Mouse (Mus musculus): Measurements from ENCODE around the gene Fgfr2. TPM values are rescaled to one million over a fixed set of nuclear protein-coding genes. Genes with fewer than 3 reads are reported as not detected.

The Fgfr2 gene
- polyA plus RNA-seq, 1 experiment from 2014 or later = 99.3 TPM

GRCm38 (mm10) chr7:130709372-130710274 lies 2413.5 kb downstream of the Fgfr2 start:
- no peak for DNase-seq (ENCODE audit: low spot score)
- no peaks in the 10 kb centered on the region; the same call in 1 of the 2 replicates for H3K36me3 ChIP-seq
- H3K27ac ChIP-seq (replicated peaks) = peak overlapping the region; percentile 52
- WGBS = 72% methylated on average over 9 of the region's 9 CpGs
- no peaks in the 10 kb centered on the region for H3K9me3 ChIP-seq (replicated peaks)
- H3K4me1 ChIP-seq = peaks cover 42% of the 10 kb centered on the region
- no peak overlapping the region for H3K4me3 ChIP-seq
- H3K27me3 ChIP-seq (ENCODE audit: low read depth, poor library complexity, severe bottlenecking) = no peaks in the 10 kb centered on the region

- Histone ChIP-seq H3K36me3 (no peaks in the 10 kb centered on the region; the same call in 1 of the 2 replicates), H3K4me1 (peaks cover 42% of the 10 kb centered on the region), H3K27me3 (ENCODE audit: low read depth, poor library complexity, severe bottlenecking) (no peaks in the 10 kb centered on the region), H3K27ac (replicated peaks) (peak overlapping the region; percentile 52), H3K4me3 (no peak overlapping the region), H3K9me3 (replicated peaks) (no peaks in the 10 kb centered on the region)
- 74% methylated on average over 9 of the region's 9 CpGs for WGBS
- DNase-seq (ENCODE audit: low spot score) = no peak
Observed at GRCm38 (mm10) chr7:130708940-130709339, 2414.2 kb downstream of the Fgfr2 start.

GRCm38 (mm10) chr7:130705230-130705629 lies 2417.9 kb downstream of the Fgfr2 start:
- Histone ChIP-seq H3K27me3 (ENCODE audit: low read depth, poor library complexity, severe bottlenecking) (no peaks in the 10 kb centered on the region), H3K36me3 (peaks cover 25% of the 10 kb centered on the region), H3K4me1 (peaks cover 42% of the 10 kb centered on the region), H3K9me3 (replicated peaks) (no peaks in the 10 kb centered on the region), H3K27ac (replicated peaks) (no peak overlapping the region), H3K4me3 (no peak overlapping the region)
- no peak for DNase-seq (ENCODE audit: low spot score)
- 91% methylated on average over 2 of the region's 2 CpGs for WGBS

DNA sequence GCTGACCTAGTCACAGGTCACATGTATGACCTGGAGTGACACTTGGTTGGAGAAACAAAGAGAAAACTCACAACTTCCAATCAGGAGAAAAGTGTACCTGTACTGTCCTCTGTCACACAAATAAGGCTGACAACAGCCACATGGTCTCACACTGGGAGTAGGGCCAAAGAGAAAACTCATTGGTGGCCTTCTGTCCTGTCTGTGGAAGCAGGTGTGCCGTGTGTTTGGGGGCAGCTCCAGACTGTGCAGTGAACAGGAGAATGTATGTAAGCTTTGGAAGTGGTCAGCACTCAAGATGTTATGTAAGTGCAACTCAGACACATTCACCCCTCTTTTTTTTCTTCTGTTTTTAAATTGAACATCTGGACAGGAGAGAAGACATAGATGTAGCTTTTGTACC lies 2421.8 kb downstream of the Fgfr2 start:
- WGBS = 90% methylated on average over 1 of the region's 1 CpGs

DNA sequence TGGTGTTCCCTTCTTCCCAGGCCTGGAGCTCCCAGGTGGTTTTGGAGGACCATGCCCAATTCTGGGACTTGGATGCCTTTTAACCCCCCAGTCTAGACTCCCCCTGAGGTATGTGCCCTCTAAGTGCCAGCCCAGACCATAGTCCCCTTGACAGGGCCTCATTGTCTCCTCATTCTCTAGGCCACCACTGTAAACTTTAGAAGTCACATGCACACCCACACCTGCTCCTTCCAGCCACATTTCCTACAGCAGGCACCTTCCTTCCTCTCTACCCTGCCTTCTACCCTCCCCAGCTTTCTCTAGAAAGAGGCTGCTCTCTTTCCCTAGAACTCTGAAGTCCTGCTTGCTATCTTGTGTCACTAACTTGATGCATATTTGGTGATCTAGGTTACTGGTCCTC lies 2424.7 kb downstream of the Fgfr2 start:
- peaks cover 71% of the 10 kb centered on the region for H3K4me1 ChIP-seq
- H3K36me3 ChIP-seq = peaks cover 39% of the 10 kb centered on the region

More for the DNA sequence above, 2421.8 kb downstream of the Fgfr2 start:
- Histone ChIP-seq H3K27ac (replicated peaks) (no peak overlapping the region), H3K4me1 (peaks cover 48% of the 10 kb centered on the region), H3K36me3 (peaks cover 39% of the 10 kb centered on the region), H3K9me3 (replicated peaks) (no peaks in the 10 kb centered on the region), H3K4me3 (no peak overlapping the region), H3K27me3 (ENCODE audit: low read depth, poor library complexity, severe bottlenecking) (no peaks in the 10 kb centered on the region)
- no peak for DNase-seq (ENCODE audit: low spot score)

GRCm38 (mm10) chr7:130696347-130697234 lies 2426.6 kb downstream of the Fgfr2 start:
- DNase-seq (ENCODE audit: low spot score) = no peak
- Histone ChIP-seq H3K4me1 (peaks cover 78% of the 10 kb centered on the region), H3K27ac (replicated peaks) (0 out of 2 replicates have a peak overlapping the region, but pooled peaks have one; percentile 30), H3K36me3 (peaks cover 27% of the 10 kb centered on the region), H3K27me3 (ENCODE audit: low read depth, poor library complexity, severe bottlenecking) (no peaks in the 10 kb centered on the region), H3K4me3 (no peak overlapping the region), H3K9me3 (replicated peaks) (no peaks in the 10 kb centered on the region)
- 82% methylated on average over 16 of the region's 16 CpGs for WGBS

More for the DNA sequence above, 2424.7 kb downstream of the Fgfr2 start:
- Histone ChIP-seq H3K27me3 (ENCODE audit: low read depth, poor library complexity, severe bottlenecking) (no peaks in the 10 kb centered on the region), H3K27ac (replicated peaks) (no peak overlapping the region), H3K4me3 (no peak overlapping the region), H3K9me3 (replicated peaks) (no peaks in the 10 kb centered on the region)
- no peak for DNase-seq (ENCODE audit: low spot score)

- H3K4me1 ChIP-seq = peaks cover 83% of the 10 kb centered on the region
- DNase-seq (ENCODE audit: low spot score) = no peak
- 78% methylated on average over 13 of the region's 13 CpGs for WGBS
Observed at GRCm38 (mm10) chr7:130695669-130696338, 2427.3 kb downstream of the Fgfr2 start.

DNA sequence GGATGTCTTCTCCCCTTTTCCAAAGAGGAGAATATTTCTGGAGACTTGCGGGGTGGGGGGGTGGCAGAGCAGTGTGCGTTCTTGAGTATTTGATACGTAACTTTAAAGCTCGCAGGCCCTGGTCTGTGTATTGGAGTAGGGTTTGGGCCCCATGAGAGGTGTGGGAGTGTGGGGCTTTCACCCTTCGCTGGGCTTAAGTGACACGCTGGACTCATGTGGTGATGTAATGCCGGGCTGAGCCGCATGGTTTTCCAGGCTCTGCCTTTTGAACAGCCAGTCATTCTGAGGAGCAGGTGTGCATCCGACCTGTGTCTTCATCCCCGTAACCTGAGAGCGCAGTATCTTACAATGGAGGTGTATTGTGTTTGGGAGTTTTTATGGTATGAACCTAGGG lies 2429.4 kb downstream of the Fgfr2 start:
- H3K4me3 ChIP-seq = peak overlapping the region; percentile 86
- peak; percentile 59 for DNase-seq (ENCODE audit: low spot score)
- H3K36me3 ChIP-seq = 0 out of 2 replicates have a peak, but pooled peaks cover 6% of the 10 kb centered on the region
- H3K27me3 ChIP-seq (ENCODE audit: low read depth, poor library complexity, severe bottlenecking) = no peaks in the 10 kb centered on the region
- H3K9me3 ChIP-seq (replicated peaks) = no peaks in the 10 kb centered on the region
- whole genome bisulfite sequencing = 19% methylated on average over 11 of the region's 11 CpGs
- peak overlapping the region; percentile 99 for H3K27ac ChIP-seq (replicated peaks)
- H3K4me1 ChIP-seq = peaks cover 86% of the 10 kb centered on the region

More at GRCm38 (mm10) chr7:130695669-130696338, 2427.3 kb downstream of the Fgfr2 start:
- Histone ChIP-seq H3K36me3 (peaks cover 19% of the 10 kb centered on the region), H3K9me3 (replicated peaks) (no peaks in the 10 kb centered on the region), H3K27ac (replicated peaks) (peak overlapping the region; percentile 64), H3K27me3 (ENCODE audit: low read depth, poor library complexity, severe bottlenecking) (no peaks in the 10 kb centered on the region), H3K4me3 (peak overlapping the region; percentile 86; the same call in 1 of the 2 replicates)

- Histone ChIP-seq H3K27ac (replicated peaks) (peak overlapping the region; percentile 99), H3K9me3 (replicated peaks) (no peaks in the 10 kb centered on the region), H3K4me1 (peaks cover 80% of the 10 kb centered on the region), H3K36me3 (0 out of 2 replicates have a peak, but pooled peaks cover 6% of the 10 kb centered on the region), H3K27me3 (ENCODE audit: low read depth, poor library complexity, severe bottlenecking) (no peaks in the 10 kb centered on the region), H3K4me3 (peak overlapping the region; percentile 86)
- 1% methylated on average over 19 of the region's 19 CpGs for WGBS
- peak; percentile 54 for DNase-seq (ENCODE audit: low spot score)
Observed at GRCm38 (mm10) chr7:130692943-130693799, 2430.0 kb downstream of the Fgfr2 start.

GRCm38 (mm10) chr7:130692392-130692942 lies 2430.7 kb downstream of the Fgfr2 start:
- Histone ChIP-seq H3K36me3 (0 out of 2 replicates have a peak, but pooled peaks cover 3% of the 10 kb centered on the region), H3K4me1 (peaks cover 75% of the 10 kb centered on the region), H3K4me3 (peak overlapping the region; percentile 86), H3K27me3 (ENCODE audit: low read depth, poor library complexity, severe bottlenecking) (no peaks in the 10 kb centered on the region), H3K9me3 (replicated peaks) (no peaks in the 10 kb centered on the region), H3K27ac (replicated peaks) (peak overlapping the region; percentile 99)
- peak; percentile 87 for DNase-seq (ENCODE audit: low spot score)
- under 1% methylated on average over 39 of the region's 39 CpGs for WGBS

DNA sequence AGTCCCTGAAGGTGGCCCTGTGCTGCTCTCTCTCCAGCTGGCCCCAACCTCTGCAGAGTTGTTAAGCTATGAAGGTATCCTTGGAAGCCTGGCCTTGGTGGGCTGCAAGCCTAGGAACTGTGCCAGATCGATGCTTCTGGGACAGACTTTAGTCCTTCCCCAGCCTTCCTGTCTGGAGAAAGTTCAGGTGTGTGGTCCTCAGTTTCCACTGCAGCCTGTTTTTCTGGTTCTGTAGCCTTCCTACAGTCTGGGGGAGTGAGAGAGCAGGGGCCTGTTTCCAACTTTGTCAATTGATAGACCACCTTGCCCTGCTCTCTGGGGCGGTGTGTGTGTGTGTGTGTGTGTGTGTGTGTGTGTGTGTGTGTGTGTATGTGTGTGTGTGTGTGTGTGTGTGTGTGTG lies 2431.2 kb downstream of the Fgfr2 start:
- peaks cover 70% of the 10 kb centered on the region for H3K4me1 ChIP-seq

More for the DNA sequence above, 2431.2 kb downstream of the Fgfr2 start:
- whole genome bisulfite sequencing = 54% methylated on average over 2 of the region's 2 CpGs
- no peaks in the 10 kb centered on the region for H3K9me3 ChIP-seq (replicated peaks)
- H3K36me3 ChIP-seq = 0 out of 2 replicates have a peak, but pooled peaks cover 2% of the 10 kb centered on the region
- peak overlapping the region; percentile 99 for H3K27ac ChIP-seq (replicated peaks)
- DNase-seq (ENCODE audit: low spot score) = no peak
- H3K4me3 ChIP-seq = peak overlapping the region; percentile 86
- H3K27me3 ChIP-seq (ENCODE audit: low read depth, poor library complexity, severe bottlenecking) = no peaks in the 10 kb centered on the region
